Mouse (Mus musculus) embryonic facial prominence, embryonic 10.5 days (tissue): ENCODE measurements around the gene Krtap5-1. TPM values are rescaled to one million over a fixed set of nuclear protein-coding genes. Genes with fewer than 3 reads are reported as not detected.
"Not testable (repeated sequence)": the region's sequence is repeated elsewhere in the genome, so short reads cannot be mapped to it uniquely, and the experiment has no call there.

ENCODE experiments used
- DNase-seq: peaks from one replicate; pipeline ENCODE4 v3.0.0-alpha.2; 2017; ENCODE audit warnings: low spot score
- H3K27ac ChIP-seq: fragments of 300-500 bp; sonication (generic); replicated peaks from 2 replicates; pipeline ENCODE4 v1.5.1; 2016; ENCODE audit warnings: mild to moderate bottlenecking
- H3K27me3 ChIP-seq: fragments of 300-500 bp; sonication (generic); replicated peaks from 2 replicates; pipeline ENCODE4 v1.6.1; 2016; ENCODE audit warnings: low read depth, mild to moderate bottlenecking; ENCODE audit not compliant: poor library complexity, severe bottlenecking
- H3K36me3 ChIP-seq: fragments of 300-500 bp; sonication (generic); replicated peaks from 2 replicates; pipeline ENCODE4 v1.6.1; 2016; ENCODE audit warnings: mild to moderate bottlenecking, moderate library complexity
- H3K4me1 ChIP-seq: fragments of 300-500 bp; sonication (generic); 2 replicates; pipeline ENCODE4 v1.6.1; 2016
- H3K4me3 ChIP-seq: fragments of 300-500 bp; sonication (generic); 2 replicates; pipeline ENCODE4 v1.5.1; 2016; ENCODE audit warnings: mild to moderate bottlenecking, moderate library complexity
- H3K9me3 ChIP-seq: fragments of 300-500 bp; sonication (generic); 2 replicates; pipeline ENCODE4 v1.6.1; 2016; ENCODE audit warnings: mild to moderate bottlenecking
- WGBS: fragments of 180-500 bp; shearing (Covaris S2); methylation state at CpG from one replicate; pipeline ENCODE4 v1.1.7; 2016; 5-methylcytosine and 5-hydroxymethylcytosine counted together
- polyA plus RNA-seq: library from polyadenylated mRNA; unstranded; fragments of >200 nt; fragmentation: Nextera tagmentation; extraction: Ambion mirVana; gene quantifications from 2 replicates; pipeline ENCODE4 v1.2.1, GENCODE M21; 2016

Krtap5-1 gene
- not detected in 2 replicates for polyA plus RNA-seq

- not testable (repeated sequence) for H3K27ac ChIP-seq, H3K9me3 ChIP-seq, H3K36me3 ChIP-seq, H3K4me1 ChIP-seq, DNase-seq, H3K4me3 ChIP-seq
- H3K27me3 ChIP-seq: peaks cover 11% of the 10 kb centered on the region
Observed at GRCm38 (mm10) chr7:142297018-142297417, at the start of gene Krtap5-1. Gene Krtap5-1, minus strand, starts transcription at chr7:142297118.

DNA sequence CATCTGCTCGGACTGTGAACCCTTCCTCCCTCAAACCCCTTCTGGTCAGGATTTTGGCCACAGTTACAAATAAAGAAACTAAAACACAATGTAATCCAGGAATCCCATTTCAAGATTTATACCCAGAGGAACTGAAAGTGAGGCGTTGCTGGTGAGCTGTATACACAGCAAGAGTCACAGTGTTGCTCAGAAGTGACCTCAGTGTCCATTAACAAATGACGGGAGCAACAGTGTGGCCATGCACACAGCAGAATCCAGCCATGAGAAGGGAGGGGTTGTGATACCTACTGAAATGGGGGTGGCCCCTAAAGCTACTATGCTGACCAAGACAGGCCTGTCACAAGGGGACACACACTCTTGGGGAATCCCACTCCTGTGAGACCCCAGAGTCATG, 45.3 kb upstream of the Krtap5-1 start:
- H3K9me3 ChIP-seq: no peaks in the 10 kb centered on the region
- H3K4me1 ChIP-seq: peaks cover 21% of the 10 kb centered on the region
- H3K27me3 ChIP-seq: no peaks in the 10 kb centered on the region
- no peak for DNase-seq
- H3K36me3 ChIP-seq: no peaks in the 10 kb centered on the region
- WGBS: 78% methylated on average over 3 of the region's 3 CpGs
- H3K27ac ChIP-seq: peak overlapping the region; percentile 58; the same call in 1 of the 2 replicates
- H3K4me3 ChIP-seq: no peak overlapping the region

DNA sequence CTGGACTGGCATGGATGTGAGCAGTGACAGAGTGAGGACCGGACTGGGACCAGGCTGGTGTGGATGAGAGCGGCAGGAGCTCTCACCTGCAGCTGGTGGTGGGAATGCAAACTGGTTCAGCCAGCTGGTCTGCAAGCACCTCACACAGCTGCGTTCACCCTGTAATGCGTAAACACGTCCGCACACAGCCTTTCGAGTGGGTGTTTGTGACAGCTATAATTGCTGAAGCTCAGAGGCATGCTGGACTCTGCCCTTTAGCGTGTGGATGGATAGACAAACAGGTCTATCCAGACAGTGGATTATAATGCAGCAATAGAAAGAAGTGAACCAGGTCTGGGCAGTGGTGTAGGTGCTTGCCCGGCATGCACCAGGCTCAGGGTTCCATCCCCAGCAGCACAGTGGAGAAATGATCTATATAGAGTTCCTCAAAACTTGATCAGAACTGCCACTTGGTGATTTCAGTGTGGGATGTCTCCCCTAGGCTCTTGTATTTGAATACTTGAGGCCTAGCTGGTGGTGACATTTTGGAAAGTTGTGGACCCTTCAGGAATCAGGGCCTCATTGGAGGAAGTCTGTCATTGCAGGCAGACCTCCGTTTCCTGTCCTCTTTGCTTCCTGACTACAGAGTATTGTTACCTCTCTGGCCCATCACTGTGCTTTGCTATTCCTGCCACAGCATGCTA, 44.8 kb upstream of the Krtap5-1 start:
- Histone ChIP-seq H3K27me3 (no peaks in the 10 kb centered on the region), H3K27ac (peak overlapping the region; percentile 37), H3K9me3 (no peaks in the 10 kb centered on the region), H3K4me1 (peaks cover 21% of the 10 kb centered on the region), H3K4me3 (no peak overlapping the region), H3K36me3 (no peaks in the 10 kb centered on the region)
- DNase-seq: no peak
- WGBS: 70% methylated on average over 10 of the region's 10 CpGs

GRCm38 (mm10) chr7:142340269-142340970, 43.5 kb upstream of the Krtap5-1 start:
- Histone ChIP-seq H3K27ac (peak overlapping the region; percentile 36), H3K36me3 (no peaks in the 10 kb centered on the region), H3K9me3 (no peaks in the 10 kb centered on the region), H3K4me3 (no peak overlapping the region), H3K27me3 (no peaks in the 10 kb centered on the region), H3K4me1 (peaks cover 21% of the 10 kb centered on the region)
- no peak for DNase-seq
- WGBS: 57% methylated on average over 10 of the region's 10 CpGs

GRCm38 (mm10) chr7:142335151-142335550, 38.2 kb upstream of the Krtap5-1 start:
- 82% methylated on average over 8 of the region's 8 CpGs for WGBS
- Histone ChIP-seq H3K9me3 (no peaks in the 10 kb centered on the region), H3K36me3 (no peaks in the 10 kb centered on the region), H3K27ac (peak overlapping the region; percentile 80), H3K27me3 (no peaks in the 10 kb centered on the region), H3K4me1 (peaks cover 37% of the 10 kb centered on the region), H3K4me3 (no peak overlapping the region)
- no peak for DNase-seq

GRCm38 (mm10) chr7:142334246-142334645, 37.3 kb upstream of the Krtap5-1 start:
- H3K4me3 ChIP-seq: no peak overlapping the region
- H3K9me3 ChIP-seq: no peaks in the 10 kb centered on the region
- DNase-seq: peak; percentile 94
- H3K27me3 ChIP-seq: no peaks in the 10 kb centered on the region
- H3K27ac ChIP-seq: peak overlapping the region; percentile 80
- no peaks in the 10 kb centered on the region for H3K36me3 ChIP-seq
- 3% methylated on average over 3 of the region's 3 CpGs for WGBS
- H3K4me1 ChIP-seq: peaks cover 46% of the 10 kb centered on the region

GRCm38 (mm10) chr7:142332741-142333140, 35.8 kb upstream of the Krtap5-1 start:
- peak overlapping the region; percentile 80 for H3K27ac ChIP-seq
- H3K36me3 ChIP-seq, H3K9me3 ChIP-seq, H3K27me3 ChIP-seq, DNase-seq, H3K4me3 ChIP-seq: not testable (repeated sequence)
- 49% methylated on average over 5 of the region's 9 CpGs for WGBS
- H3K4me1 ChIP-seq: peaks cover 57% of the 10 kb centered on the region

DNA sequence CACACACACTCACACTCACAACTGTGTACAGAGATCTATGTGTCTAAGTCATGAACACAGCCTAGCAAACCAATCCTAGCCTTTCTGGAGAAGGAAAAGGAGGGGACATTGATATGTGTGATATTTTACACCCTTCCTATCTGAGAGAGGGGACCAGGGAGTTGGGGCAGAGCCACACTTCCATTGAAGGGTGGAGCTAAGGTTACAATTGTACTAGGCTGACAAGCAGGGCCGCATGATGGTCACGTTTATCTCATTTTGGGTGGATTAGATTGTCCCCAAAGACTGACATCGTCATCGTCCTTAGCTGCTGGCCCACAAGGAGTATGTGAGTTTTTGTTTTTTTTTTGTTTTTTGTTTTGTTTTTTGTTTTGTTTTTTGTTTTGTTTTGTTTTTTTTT, 34.4 kb upstream of the Krtap5-1 start:
- Histone ChIP-seq H3K4me3 (no peak overlapping the region), H3K36me3 (no peaks in the 10 kb centered on the region), H3K27ac (peak overlapping the region; percentile 78; the same call in 1 of the 2 replicates), H3K4me1 (peaks cover 66% of the 10 kb centered on the region), H3K9me3 (no peaks in the 10 kb centered on the region), H3K27me3 (no peaks in the 10 kb centered on the region)
- DNase-seq: no peak
- 92% methylated on average over 4 of the region's 4 CpGs for WGBS

GRCm38 (mm10) chr7:142330271-142330724, 33.4 kb upstream of the Krtap5-1 start:
- peak; percentile 54 for DNase-seq
- H3K36me3 ChIP-seq: no peaks in the 10 kb centered on the region
- H3K27ac ChIP-seq: peak overlapping the region; percentile 78
- H3K9me3 ChIP-seq: no peaks in the 10 kb centered on the region
- 70% methylated on average over 9 of the region's 9 CpGs for WGBS
- no peaks in the 10 kb centered on the region for H3K27me3 ChIP-seq
- peaks cover 66% of the 10 kb centered on the region for H3K4me1 ChIP-seq
- H3K4me3 ChIP-seq: no peak overlapping the region

DNA sequence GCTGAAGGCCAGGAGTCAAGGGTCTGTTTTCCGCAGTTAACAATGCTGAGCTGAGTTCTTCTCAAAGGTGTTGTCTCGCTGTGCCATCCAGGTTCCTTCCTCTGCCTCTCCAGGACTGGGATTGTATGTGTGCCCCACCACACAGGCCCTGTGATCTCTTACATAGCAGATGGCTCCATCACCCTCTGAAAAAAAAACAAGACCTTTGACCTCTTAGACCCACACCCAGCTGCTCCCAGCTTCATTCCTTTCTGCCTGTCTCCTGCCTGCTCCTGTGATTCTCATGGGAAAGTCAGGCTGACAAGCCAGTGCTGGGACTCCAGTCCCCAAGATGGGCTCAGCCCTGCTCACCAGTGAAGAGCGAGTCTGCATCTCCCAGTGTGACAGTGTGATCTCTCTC, 31.6 kb upstream of the Krtap5-1 start:
- DNase-seq: no peak
- peaks cover 49% of the 10 kb centered on the region for H3K4me1 ChIP-seq
- H3K9me3 ChIP-seq: no peaks in the 10 kb centered on the region
- H3K36me3 ChIP-seq: no peaks in the 10 kb centered on the region
- 49% methylated on average over 3 of the region's 3 CpGs for WGBS
- H3K27me3 ChIP-seq: no peaks in the 10 kb centered on the region
- H3K4me3 ChIP-seq: no peak overlapping the region
- peak overlapping the region; percentile 78 for H3K27ac ChIP-seq

DNA sequence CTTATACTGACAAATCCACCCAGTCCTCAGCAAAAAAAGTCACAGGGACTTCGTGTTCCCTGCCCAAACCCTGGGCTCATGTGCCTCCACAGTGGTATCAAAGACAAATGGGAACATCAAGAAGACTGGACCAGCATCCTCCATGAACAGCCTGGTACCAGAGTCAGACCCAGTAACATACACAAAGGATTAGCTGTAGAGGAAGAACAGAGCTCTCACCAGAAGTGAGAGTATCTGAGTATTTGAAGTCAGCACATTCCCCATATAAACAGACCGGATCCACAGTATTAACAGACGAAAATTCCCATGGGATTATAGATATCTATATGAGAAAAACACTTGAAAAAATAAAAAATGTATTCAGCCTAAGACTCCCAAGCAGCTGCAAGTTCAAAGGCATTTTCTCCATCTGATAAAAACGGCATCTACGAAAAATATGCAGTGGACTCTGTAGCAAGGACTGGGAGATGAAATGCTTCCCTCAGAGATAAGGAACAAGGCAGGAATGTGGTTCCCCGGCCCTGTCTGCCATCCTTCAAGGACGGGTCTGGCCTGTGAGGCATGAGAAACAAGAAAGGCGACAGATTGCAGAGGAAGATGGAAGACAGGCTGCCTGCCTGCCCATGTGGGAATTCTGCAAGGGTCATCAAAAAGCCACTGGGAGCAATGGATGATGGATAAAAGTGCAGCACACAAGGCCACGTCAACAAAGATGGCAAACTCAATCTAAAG, 30.0 kb upstream of the Krtap5-1 start:
- no peaks in the 10 kb centered on the region for H3K27me3 ChIP-seq
- H3K27ac ChIP-seq: peak overlapping the region; percentile 52
- no peaks in the 10 kb centered on the region for H3K9me3 ChIP-seq
- no peaks in the 10 kb centered on the region for H3K36me3 ChIP-seq
- peaks cover 49% of the 10 kb centered on the region for H3K4me1 ChIP-seq
- no peak overlapping the region for H3K4me3 ChIP-seq
- no peak for DNase-seq
- 69% methylated on average over 9 of the region's 9 CpGs for WGBS

- 87% methylated on average over 12 of the region's 12 CpGs for WGBS
- H3K9me3 ChIP-seq: no peaks in the 10 kb centered on the region
- no peak overlapping the region for H3K4me3 ChIP-seq
- no peaks in the 10 kb centered on the region for H3K36me3 ChIP-seq
- no peak for DNase-seq
- peak overlapping the region; percentile 80 for H3K27ac ChIP-seq
- H3K4me1 ChIP-seq: peaks cover 48% of the 10 kb centered on the region
- H3K27me3 ChIP-seq: no peaks in the 10 kb centered on the region; the same call in 1 of the 2 replicates
Observed at GRCm38 (mm10) chr7:142323396-142324117, 26.6 kb upstream of the Krtap5-1 start.
